Mouse (Mus musculus) frontal cortex, postnatal 25 days (tissue): ENCODE measurements around the gene Ap1g1.

Experiments used
- DNase-seq, 2 experiments: peaks; one replicate each; pipeline ENCODE4 v3.0.0; 2022; ENCODE audit warnings: low spot score in 2 of 2

The Ap1g1 gene

GRCm38 (mm10) chr8:109780548-109780947, 2.2 kb downstream of the Ap1g1 start:
- no peak for DNase-seq

DNA sequence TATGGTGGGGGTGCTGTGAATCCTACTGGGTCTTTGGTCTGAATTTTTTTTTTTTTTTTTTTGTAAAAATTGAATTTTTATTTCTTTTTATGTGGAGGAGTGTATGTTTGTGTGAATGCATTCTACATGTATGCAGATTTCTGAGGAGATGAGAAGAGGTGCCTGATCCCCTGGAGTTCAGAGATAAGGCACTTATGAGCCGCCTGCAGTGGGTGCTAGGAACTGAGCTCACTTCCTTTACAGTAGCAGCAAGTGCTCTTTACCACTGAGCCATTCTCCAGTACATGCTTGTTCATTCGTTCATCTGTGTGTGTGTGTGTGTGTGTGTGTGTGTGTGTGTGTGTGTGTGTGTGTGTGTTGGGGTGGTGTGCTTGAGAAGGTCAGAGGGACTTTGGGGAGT, 12.6 kb downstream of the Ap1g1 start:
- DNase-seq, result no peak

GRCm38 (mm10) chr8:109795166-109795565, 16.8 kb downstream of the Ap1g1 start:
- no peak for DNase-seq

DNA sequence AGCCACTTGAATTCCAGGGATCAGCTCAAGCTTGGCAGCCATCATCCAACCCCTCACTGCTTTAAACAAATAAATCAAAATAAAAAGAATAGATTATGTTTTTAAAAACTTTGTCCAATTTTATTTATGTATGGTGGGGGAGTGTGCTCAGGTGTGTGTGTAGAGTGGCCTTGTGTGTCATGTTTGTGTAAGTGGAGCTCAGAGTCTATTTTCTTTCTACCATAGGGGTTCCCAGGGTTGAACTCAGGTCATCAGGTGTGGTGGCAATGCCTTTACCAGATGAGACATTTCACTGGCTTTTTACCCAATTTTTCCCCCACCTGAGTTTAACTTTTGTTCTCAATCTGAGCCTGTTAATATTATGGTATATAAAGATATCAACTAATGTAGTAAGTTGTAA, 20.4 kb downstream of the Ap1g1 start:
- DNase-seq, result no peak

GRCm38 (mm10) chr8:109799245-109799644, 20.9 kb downstream of the Ap1g1 start:
- no peak for DNase-seq

- no peak for DNase-seq
Measured at GRCm38 (mm10) chr8:109800325-109800724, 22.0 kb downstream of the Ap1g1 start.

DNA sequence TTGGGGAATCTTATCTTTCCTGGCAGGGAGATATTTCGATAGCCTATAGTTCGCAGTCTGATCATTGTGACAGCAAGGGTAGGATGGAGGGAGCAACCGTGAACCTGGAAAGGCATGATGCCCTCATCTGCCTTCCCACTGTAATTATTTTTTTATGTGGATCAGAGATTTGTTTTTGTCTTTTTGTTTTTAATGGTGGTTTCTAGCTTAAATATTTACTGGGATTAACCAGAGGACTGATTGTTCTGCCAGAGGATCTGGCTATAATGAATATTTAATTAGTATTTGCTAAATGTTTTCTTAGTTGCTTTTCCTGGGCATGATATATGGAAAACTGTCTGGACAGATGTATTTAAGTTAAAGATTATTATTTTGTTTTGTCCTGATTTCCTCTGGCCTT, 24.9 kb downstream of the Ap1g1 start:
- no peak for DNase-seq

DNA sequence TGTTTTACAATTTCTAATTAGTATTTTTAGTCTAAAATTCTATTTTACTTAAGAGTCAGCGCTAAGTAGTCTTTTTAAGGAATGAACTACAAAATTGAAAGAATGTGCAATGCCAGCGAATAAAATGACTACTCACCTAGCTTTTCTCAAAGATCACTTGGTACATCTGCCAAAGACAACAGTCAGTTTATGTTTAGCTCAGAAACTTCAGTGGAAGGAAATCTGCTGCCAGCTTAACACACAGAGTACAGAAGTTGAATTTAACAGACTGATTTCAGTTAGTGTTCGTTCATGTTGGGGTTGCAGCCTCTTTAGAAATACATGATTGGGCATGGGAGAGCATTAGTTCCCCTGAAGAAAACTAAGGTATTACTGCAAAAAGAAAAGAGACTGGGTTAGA, 25.4 kb downstream of the Ap1g1 start:
- no peak for DNase-seq

- DNase-seq, result no peak
Measured at GRCm38 (mm10) chr8:109806522-109806921, 28.2 kb downstream of the Ap1g1 start.

DNA sequence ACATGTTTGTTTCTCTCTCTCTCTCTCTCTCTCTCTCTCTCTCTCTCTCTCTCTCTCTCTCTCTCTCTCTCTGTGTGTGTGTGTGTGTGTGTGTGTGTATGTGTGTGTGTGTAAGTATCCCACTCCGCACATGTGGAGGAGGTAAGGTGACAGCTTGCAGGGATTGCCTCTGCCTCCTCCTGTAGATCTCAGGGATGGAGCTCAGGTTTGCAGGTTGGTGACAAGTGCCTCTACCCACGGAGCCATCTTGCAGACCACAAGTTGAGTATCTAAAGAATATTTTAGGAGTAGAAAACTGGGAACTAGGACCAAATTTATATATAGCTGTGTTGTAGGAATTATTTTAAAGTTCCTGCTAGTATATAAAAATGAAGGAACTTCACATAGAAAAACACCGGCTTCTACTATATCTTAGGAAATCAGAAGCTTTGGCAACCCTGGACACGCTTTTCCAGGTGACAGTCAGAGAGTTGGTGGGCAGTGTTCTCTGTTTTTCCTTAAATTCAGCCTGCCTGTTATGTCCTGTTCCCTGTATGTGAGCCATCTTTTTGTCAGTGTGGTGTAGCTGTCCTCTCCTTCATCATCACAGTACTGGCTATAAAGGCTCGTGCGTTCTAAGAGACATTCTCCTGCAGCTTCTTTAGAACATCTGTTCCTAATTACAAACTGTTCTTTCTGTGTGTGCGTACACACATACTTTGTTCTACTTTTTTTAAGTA, 29.2 kb downstream of the Ap1g1 start:
- no peak for DNase-seq

GRCm38 (mm10) chr8:109808120-109808447, 29.7 kb downstream of the Ap1g1 start:
- no peak for DNase-seq

GRCm38 (mm10) chr8:109810434-109810833, 32.1 kb downstream of the Ap1g1 start:
- DNase-seq, result no peak

GRCm38 (mm10) chr8:109815268-109815667, 36.9 kb downstream of the Ap1g1 start:
- DNase-seq, result no peak

DNA sequence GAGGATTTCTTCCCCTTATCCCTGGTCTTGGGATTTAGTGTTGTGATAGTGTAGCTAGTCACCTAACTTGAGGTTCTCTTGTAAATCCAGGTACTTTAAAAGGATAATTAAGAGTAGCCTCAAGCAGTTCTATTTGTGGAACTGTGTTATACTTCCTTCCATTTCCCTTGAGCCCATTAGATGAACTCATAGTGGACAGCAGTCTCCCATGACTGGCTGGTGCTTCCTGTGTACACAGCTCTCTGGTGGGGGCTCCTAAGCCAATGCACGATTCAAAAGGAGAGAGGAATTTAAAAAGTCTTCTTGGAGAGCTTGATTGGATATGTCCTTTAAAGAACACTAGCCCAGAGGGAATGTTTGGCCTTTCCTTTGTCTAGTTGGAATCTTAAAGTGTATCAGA, 39.6 kb downstream of the Ap1g1 start:
- DNase-seq, result no peak

DNA sequence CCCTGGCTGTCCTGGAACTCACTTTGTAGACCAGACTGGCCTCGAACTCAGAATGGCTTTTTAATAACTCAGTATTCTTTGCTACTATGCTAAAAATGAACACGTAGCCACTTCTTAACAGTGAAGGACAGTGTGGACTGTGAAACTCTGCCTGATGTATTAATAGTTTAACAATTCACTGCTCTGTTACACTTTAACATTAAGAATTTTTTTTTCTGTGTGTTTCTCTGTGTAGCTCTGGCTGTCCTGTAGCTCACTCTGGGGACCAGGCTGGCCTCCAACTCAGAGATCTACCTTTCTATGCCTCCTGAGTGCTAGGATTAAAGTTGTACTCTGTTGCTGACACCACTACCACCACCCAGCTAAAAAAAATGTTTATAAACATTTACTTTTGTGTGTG, 45.2 kb downstream of the Ap1g1 start:
- no peak for DNase-seq

GRCm38 (mm10) chr8:109839822-109840221, 61.5 kb downstream of the Ap1g1 start:
- no peak for DNase-seq

- no peak for DNase-seq
Measured at GRCm38 (mm10) chr8:109842468-109842867, 64.1 kb downstream of the Ap1g1 start.

- no peak for DNase-seq
Measured at GRCm38 (mm10) chr8:109847866-109848265, 69.5 kb downstream of the Ap1g1 start.

- DNase-seq, result no peak
Measured at GRCm38 (mm10) chr8:109848981-109849380, 70.6 kb downstream of the Ap1g1 start.

- peak in 1 of 2 experiments; percentile 41 for DNase-seq
Measured at GRCm38 (mm10) chr8:109853423-109853822, 75.1 kb downstream of the Ap1g1 start.

DNA sequence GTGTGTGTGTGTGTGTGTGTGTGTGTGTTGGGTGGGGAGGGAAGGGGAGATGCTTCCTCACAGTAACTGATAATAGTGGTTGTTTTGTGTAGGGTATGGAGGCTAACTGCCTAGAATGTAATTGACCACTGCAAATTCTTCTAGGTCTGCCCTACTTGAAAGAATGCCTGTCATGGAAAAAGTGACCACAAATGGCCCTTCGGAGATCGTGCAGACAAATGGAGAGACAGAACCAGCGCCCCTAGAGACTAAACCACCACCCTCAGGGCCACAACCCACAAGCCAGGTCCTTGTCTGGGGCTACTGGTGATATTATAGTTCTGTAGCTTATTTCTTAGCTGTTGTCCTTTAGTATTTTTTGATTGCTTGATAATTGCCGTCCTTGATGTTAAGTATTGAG, 76.2 kb downstream of the Ap1g1 start:
- no peak for DNase-seq

DNA sequence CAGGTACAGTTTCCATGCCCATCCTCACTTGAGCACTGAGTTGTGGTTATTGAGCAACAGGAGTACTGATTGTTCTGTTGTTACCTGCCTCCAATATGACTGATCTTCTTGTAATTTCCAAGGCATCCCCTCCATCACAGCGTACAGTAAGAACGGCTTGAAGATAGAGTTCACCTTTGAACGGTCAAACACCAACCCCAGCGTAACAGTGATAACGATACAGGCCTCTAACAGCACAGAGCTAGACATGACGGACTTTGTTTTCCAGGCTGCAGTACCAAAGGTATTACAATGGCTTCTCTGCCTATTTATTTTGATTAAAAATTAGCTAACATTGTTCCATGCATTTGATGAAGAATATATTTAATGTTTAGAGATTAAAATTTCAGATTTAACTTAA, 77.1 kb downstream of the Ap1g1 start:
- no peak for DNase-seq

DNA sequence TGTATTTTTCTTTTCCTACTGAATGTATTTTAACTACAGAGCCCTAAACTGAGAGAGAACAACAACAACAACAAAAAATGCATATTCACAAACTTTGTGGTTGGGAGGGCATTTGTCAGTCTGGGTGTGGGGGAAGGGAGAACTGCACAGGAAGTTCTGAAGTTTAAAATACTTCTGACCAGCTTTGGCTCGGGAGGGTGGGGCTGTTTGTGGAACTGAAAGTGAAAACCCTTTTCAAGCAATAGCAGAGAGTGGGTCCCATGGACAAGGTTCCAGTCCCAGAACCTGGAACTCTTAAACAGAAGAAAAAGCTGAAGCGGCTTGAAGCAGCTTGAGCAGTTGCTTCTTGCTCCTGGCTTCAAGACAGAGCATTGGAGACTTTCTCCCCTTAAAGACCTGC, 85.0 kb downstream of the Ap1g1 start:
- DNase-seq, result no peak

- DNase-seq, result no peak
Measured at GRCm38 (mm10) chr8:109864798-109865197, 86.4 kb downstream of the Ap1g1 start.
